Mouse (Mus musculus) layer of hippocampus, adult 9-11 months (tissue): Measurements from ENCODE around the gene Cfap99.
A peak's percentile ranks its signal among the peaks of the same experiment; 100 is the strongest.

Experiments used
- DNase-seq: peaks from one replicate; pipeline ENCODE4 v3.0.0; 2022

The Cfap99 gene

GRCm38 (mm10) chr5:34279214-34279613 lies 9.2 kb upstream of the Cfap99 start:
- no peak for DNase-seq

GRCm38 (mm10) chr5:34280976-34281375 lies 7.4 kb upstream of the Cfap99 start:
- DNase-seq, result no peak

- DNase-seq, result no peak
Observed at GRCm38 (mm10) chr5:34283355-34283754, 5.0 kb upstream of the Cfap99 start.

- DNase-seq, result no peak
Observed at GRCm38 (mm10) chr5:34284156-34284750, 4.1 kb upstream of the Cfap99 start.

GRCm38 (mm10) chr5:34285285-34285684 lies 3.1 kb upstream of the Cfap99 start:
- no peak for DNase-seq

- no peak for DNase-seq
Observed at GRCm38 (mm10) chr5:34286516-34286915, 1.9 kb upstream of the Cfap99 start.

GRCm38 (mm10) chr5:34287001-34287837 lies 1.2 kb upstream of the Cfap99 start:
- DNase-seq, result no peak

- DNase-seq, result no peak
Observed at GRCm38 (mm10) chr5:34287838-34288145, 608 bp upstream of the Cfap99 start.

GRCm38 (mm10) chr5:34289286-34289685 lies 886 bp downstream of the Cfap99 start:
- no peak for DNase-seq

GRCm38 (mm10) chr5:34293363-34293762 lies 5.0 kb downstream of the Cfap99 start:
- no peak for DNase-seq

GRCm38 (mm10) chr5:34294696-34295095 lies 6.3 kb downstream of the Cfap99 start:
- DNase-seq, result no peak

- DNase-seq, result no peak
Observed at GRCm38 (mm10) chr5:34295141-34295540, 6.7 kb downstream of the Cfap99 start.

GRCm38 (mm10) chr5:34298061-34298460 lies 9.7 kb downstream of the Cfap99 start:
- no peak for DNase-seq

- no peak for DNase-seq
Observed at GRCm38 (mm10) chr5:34298937-34299535, 10.6 kb downstream of the Cfap99 start.

GRCm38 (mm10) chr5:34302377-34302776 lies 14.0 kb downstream of the Cfap99 start:
- no peak for DNase-seq

- DNase-seq, result no peak
Observed at GRCm38 (mm10) chr5:34309016-34309415, 20.6 kb downstream of the Cfap99 start.

- no peak for DNase-seq
Observed at GRCm38 (mm10) chr5:34319491-34320034, 31.2 kb downstream of the Cfap99 start.

- DNase-seq, result no peak
Observed at GRCm38 (mm10) chr5:34321236-34321635, 32.8 kb downstream of the Cfap99 start.

- DNase-seq, result no peak
Observed at GRCm38 (mm10) chr5:34325286-34325685, 36.9 kb downstream of the Cfap99 start.

GRCm38 (mm10) chr5:34326249-34326691 lies 37.9 kb downstream of the Cfap99 start:
- no peak for DNase-seq

GRCm38 (mm10) chr5:34326875-34327576 lies 38.6 kb downstream of the Cfap99 start:
- DNase-seq, result peak; percentile 8

GRCm38 (mm10) chr5:34330136-34330535 lies 41.7 kb downstream of the Cfap99 start:
- DNase-seq, result no peak

GRCm38 (mm10) chr5:34334081-34334480 lies 45.7 kb downstream of the Cfap99 start:
- no peak for DNase-seq
